Mouse (Mus musculus) thymus, postnatal 4 days (tissue): ENCODE measurements around the gene Tmem171.

ENCODE experiments used
- DNase-seq: peaks from one replicate; pipeline ENCODE4 v3.0.0; 2021

Tmem171 gene

GRCm38 (mm10) chr13:98694773-98695314 lies at the start of gene Tmem171:
Tmem171 (minus strand) TSS chr13:98694834.
- DNase-seq, result no peak

GRCm38 (mm10) chr13:98743829-98744228 lies 49.2 kb upstream of the Tmem171 start:
- DNase-seq, result no peak

GRCm38 (mm10) chr13:98743214-98743613 lies 48.6 kb upstream of the Tmem171 start:
- no peak for DNase-seq

GRCm38 (mm10) chr13:98738213-98738612 lies 43.6 kb upstream of the Tmem171 start:
- DNase-seq, result no peak

- DNase-seq, result no peak
These were observed 38.7 kb upstream of the Tmem171 start for GRCm38 (mm10) chr13:98733292-98733691.

- no peak for DNase-seq
These were observed 34.8 kb upstream of the Tmem171 start for GRCm38 (mm10) chr13:98729271-98730062.

GRCm38 (mm10) chr13:98726494-98726893 lies 31.9 kb upstream of the Tmem171 start:
- DNase-seq, result no peak

- no peak for DNase-seq
These were observed 28.8 kb upstream of the Tmem171 start for GRCm38 (mm10) chr13:98723430-98723829.

- DNase-seq, result no peak
These were observed 27.7 kb upstream of the Tmem171 start for GRCm38 (mm10) chr13:98722296-98722695.

GRCm38 (mm10) chr13:98716176-98716575 lies 21.5 kb upstream of the Tmem171 start:
- no peak for DNase-seq

- no peak for DNase-seq
These were observed 20.9 kb upstream of the Tmem171 start for GRCm38 (mm10) chr13:98715443-98715990.

GRCm38 (mm10) chr13:98710655-98711054 lies 16.0 kb upstream of the Tmem171 start:
- no peak for DNase-seq

GRCm38 (mm10) chr13:98710236-98710635 lies 15.6 kb upstream of the Tmem171 start:
- no peak for DNase-seq

GRCm38 (mm10) chr13:98705501-98705900 lies 10.9 kb upstream of the Tmem171 start:
- no peak for DNase-seq

GRCm38 (mm10) chr13:98703786-98704185 lies 9.2 kb upstream of the Tmem171 start:
- no peak for DNase-seq

GRCm38 (mm10) chr13:98702361-98702760 lies 7.7 kb upstream of the Tmem171 start:
- no peak for DNase-seq

GRCm38 (mm10) chr13:98701309-98701675 lies 6.7 kb upstream of the Tmem171 start:
- no peak for DNase-seq

GRCm38 (mm10) chr13:98700661-98701308 lies 6.2 kb upstream of the Tmem171 start:
- DNase-seq, result peak; percentile 23

GRCm38 (mm10) chr13:98699982-98700540 lies 5.4 kb upstream of the Tmem171 start:
- no peak for DNase-seq

GRCm38 (mm10) chr13:98699051-98699744 lies 4.6 kb upstream of the Tmem171 start:
- no peak for DNase-seq

- DNase-seq, result no peak
These were observed 2.1 kb upstream of the Tmem171 start for GRCm38 (mm10) chr13:98696716-98697115.

- DNase-seq, result no peak
These were observed 912 bp upstream of the Tmem171 start for GRCm38 (mm10) chr13:98695546-98695945.

- no peak for DNase-seq
These were observed 1.3 kb downstream of the Tmem171 start for GRCm38 (mm10) chr13:98693316-98693715.
